Mouse (Mus musculus) embryonic facial prominence, embryonic 12.5 days (tissue): ENCODE results near the gene Dop1b. TPM values are rescaled to one million over a fixed set of nuclear protein-coding genes. Genes with fewer than 3 reads are reported as not detected.
"Not testable (repeated sequence)": the region's sequence is repeated elsewhere in the genome, so short reads cannot be mapped to it uniquely, and the experiment has no call there.

Experiments used
- ATAC-seq: fragments of 200-750 bp; cut with Nextera tagmentation; 2 replicates; pipeline ENCODE4 v1.8.0; 2017; ENCODE audit not compliant: insufficient number of reproducible peaks, insufficient read depth, low FRiP score, low TSS enrichment
- H3K27ac ChIP-seq: fragments of 300-500 bp; sonication (generic); 2 replicates; pipeline ENCODE4 v1.5.1; 2016; ENCODE audit warnings: mild to moderate bottlenecking
- H3K27me3 ChIP-seq: fragments of 300-500 bp; sonication (generic); 2 replicates; pipeline ENCODE4 v1.6.1; 2016; ENCODE audit warnings: mild to moderate bottlenecking, moderate library complexity
- H3K36me3 ChIP-seq: fragments of 300-500 bp; sonication (generic); 2 replicates; pipeline ENCODE4 v1.6.1; 2016; ENCODE audit warnings: mild to moderate bottlenecking
- H3K4me1 ChIP-seq: fragments of 300-500 bp; sonication (generic); 2 replicates; pipeline ENCODE4 v1.6.1; 2016
- H3K4me2 ChIP-seq: fragments of 300-500 bp; sonication (generic); replicated peaks from 2 replicates; pipeline ENCODE4 v1.6.1; 2016; ENCODE audit warnings: mild to moderate bottlenecking, moderate library complexity
- H3K4me3 ChIP-seq: fragments of 300-500 bp; sonication (generic); 2 replicates; pipeline ENCODE4 v1.5.1; 2016; ENCODE audit warnings: mild to moderate bottlenecking
- H3K9ac ChIP-seq: fragments of 300-500 bp; sonication (generic); 2 replicates; pipeline ENCODE4 v1.6.1; 2016; ENCODE audit warnings: mild to moderate bottlenecking, moderate library complexity
- H3K9me3 ChIP-seq: fragments of 300-500 bp; sonication (generic); 2 replicates; pipeline ENCODE4 v1.6.1; 2016; ENCODE audit warnings: mild to moderate bottlenecking, moderate library complexity
- WGBS: fragments of 180-500 bp; shearing (Covaris S2); methylation state at CpG from one replicate; pipeline ENCODE4 v1.1.7; 2016; 5-methylcytosine and 5-hydroxymethylcytosine counted together
- polyA plus RNA-seq: library from polyadenylated mRNA; unstranded; fragments of >200 nt; fragmentation: Nextera tagmentation; extraction: Ambion mirVana; gene quantifications from 2 replicates; pipeline ENCODE4 v1.2.1, GENCODE M21; 2016

Dop1b gene
- polyA plus RNA-seq, 1 experiment from 2014 or later: 11.9 TPM

DNA sequence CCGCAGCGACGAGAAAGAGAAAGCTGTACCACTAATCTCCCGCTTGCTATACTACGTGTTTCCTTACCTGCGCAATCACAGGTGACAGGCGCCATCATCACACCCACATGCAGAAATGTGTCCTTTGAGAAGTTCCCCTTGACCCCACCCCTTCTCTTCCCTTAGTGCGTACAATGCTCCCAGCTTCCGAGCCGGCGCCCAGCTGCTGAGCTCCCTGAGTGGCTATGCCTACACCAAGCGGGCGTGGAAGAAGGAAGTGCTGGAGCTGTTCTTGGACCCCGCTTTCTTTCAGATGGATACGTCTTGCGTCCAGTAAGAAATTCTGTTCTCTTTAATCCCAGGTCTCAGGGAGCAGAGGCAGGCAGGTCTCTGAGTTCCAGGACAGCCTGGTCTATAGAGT, 88.2 kb downstream of the Dop1b start:
- no peak for ATAC-seq
- Histone ChIP-seq H3K4me3 (no peak overlapping the region), H3K27me3 (no peaks in the 10 kb centered on the region), H3K9ac (no peak overlapping the region), H3K4me1 (peaks cover 4% of the 10 kb centered on the region; the same call in 1 of the 2 replicates), H3K27ac (no peak overlapping the region), H3K36me3 (no peaks in the 10 kb centered on the region), H3K4me2 (no peak overlapping the region), H3K9me3 (no peaks in the 10 kb centered on the region)
- WGBS: 91% methylated on average over 16 of the region's 16 CpGs

DNA sequence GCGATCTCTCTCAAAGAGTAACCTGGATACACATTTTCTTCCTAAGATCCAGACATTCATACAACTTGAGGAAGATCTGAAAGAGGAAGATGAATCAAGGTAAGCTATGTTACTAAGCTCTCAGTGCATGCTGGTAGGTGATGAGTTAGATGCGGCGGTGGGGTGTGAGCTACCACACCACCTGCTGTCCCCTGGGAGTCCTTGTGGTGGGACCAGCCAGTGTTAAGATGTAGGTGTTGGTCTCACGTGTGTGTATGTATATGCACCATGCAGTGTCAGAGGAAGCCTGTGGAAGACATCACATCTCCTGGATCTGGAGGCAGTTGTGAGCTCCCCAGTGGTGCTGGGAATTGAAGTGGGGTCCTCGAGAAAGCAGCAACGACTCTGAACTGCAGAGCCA, 95.5 kb downstream of the Dop1b start:
- Histone ChIP-seq H3K36me3 (peaks cover 10% of the 10 kb centered on the region), H3K4me3 (no peak overlapping the region), H3K4me1 (peaks cover 33% of the 10 kb centered on the region), H3K9ac (no peak overlapping the region), H3K4me2 (no peak overlapping the region), H3K9me3 (peaks cover 7% of the 10 kb centered on the region), H3K27me3 (no peaks in the 10 kb centered on the region), H3K27ac (no peak overlapping the region)
- ATAC-seq: no peak
- 92% methylated on average over 6 of the region's 6 CpGs for WGBS

DNA sequence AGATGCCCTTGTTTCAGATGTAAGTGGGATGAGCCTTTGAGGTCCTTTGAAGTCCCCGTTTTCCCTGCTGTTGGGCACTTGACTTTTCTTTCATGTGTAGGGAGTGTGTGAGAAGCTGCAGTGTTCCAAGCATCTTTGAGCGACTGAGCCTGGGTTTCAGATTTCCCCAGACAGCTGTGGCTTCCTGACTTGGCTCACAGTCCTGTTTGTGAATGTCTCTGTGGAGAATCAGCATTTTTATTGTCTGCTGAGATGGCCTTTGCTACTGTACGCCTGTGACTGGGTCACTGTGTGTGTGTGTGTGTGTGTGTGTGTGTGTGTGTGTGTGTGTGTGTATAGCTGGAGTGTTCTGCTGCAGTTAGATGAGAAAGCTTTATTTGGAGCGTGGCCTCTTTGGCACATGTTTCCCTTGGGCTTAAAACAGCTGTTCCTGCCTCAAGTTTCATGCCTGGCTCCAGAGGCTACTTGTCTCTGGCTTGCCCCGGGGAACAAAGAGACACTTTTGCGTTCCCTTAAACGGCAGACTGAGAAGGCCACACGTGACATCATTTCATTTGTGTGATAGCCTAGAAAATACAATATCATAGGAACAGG, 96.4 kb downstream of the Dop1b start:
- Histone ChIP-seq H3K9me3 (peaks cover 9% of the 10 kb centered on the region), H3K36me3 (peaks cover 14% of the 10 kb centered on the region), H3K27me3 (no peaks in the 10 kb centered on the region), H3K4me3 (no peak overlapping the region), H3K9ac (no peak overlapping the region), H3K27ac (peak overlapping the region; percentile 77), H3K4me1 (peaks cover 33% of the 10 kb centered on the region), H3K4me2 (0 out of 2 replicates have a peak overlapping the region, but pooled peaks have one; percentile 7)
- peak; percentile 24 for ATAC-seq
- WGBS: 9% methylated on average over 8 of the region's 8 CpGs

GRCm38 (mm10) chr16:93815856-93816736, 104.4 kb downstream of the Dop1b start:
- peaks cover 6% of the 10 kb centered on the region; the same call in 1 of the 2 replicates for H3K4me1 ChIP-seq
- no peaks in the 10 kb centered on the region; the same call in 1 of the 2 replicates for H3K27me3 ChIP-seq
- WGBS: 63% methylated on average over 20 of the region's 20 CpGs
- peaks cover 9% of the 10 kb centered on the region for H3K9me3 ChIP-seq
- ATAC-seq: no peak
- H3K27ac ChIP-seq: peak overlapping the region; percentile 41; the same call in 1 of the 2 replicates
- H3K4me3 ChIP-seq: no peak overlapping the region
- H3K9ac ChIP-seq: no peak overlapping the region
- H3K36me3 ChIP-seq: peaks cover 13% of the 10 kb centered on the region
- H3K4me2 ChIP-seq: no peak overlapping the region

DNA sequence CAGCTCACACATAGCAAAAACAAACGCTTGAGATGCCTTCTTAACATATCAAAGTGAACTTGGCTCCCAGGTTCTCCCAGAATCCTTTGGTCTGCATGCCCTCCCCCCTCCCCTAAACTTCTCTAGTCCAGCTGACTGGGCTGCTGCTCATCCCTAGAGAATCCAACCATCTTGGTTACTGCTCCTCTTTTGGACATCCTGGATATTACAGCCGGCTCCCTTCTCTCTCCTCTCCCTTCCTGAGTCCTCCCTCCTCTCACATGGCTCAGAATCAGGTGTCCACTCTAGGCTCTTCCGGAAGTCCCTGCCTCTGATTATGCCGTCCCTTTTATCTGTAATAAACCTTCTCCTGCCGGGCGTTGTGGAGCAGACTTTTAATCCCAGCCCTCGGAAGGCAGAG, 105.2 kb downstream of the Dop1b start:
- H3K4me2 ChIP-seq: no peak overlapping the region
- H3K4me1 ChIP-seq: peaks cover 6% of the 10 kb centered on the region; the same call in 1 of the 2 replicates
- H3K9me3 ChIP-seq: peaks cover 4% of the 10 kb centered on the region
- no peak for ATAC-seq
- peaks cover 6% of the 10 kb centered on the region; the same call in 1 of the 2 replicates for H3K36me3 ChIP-seq
- no peak overlapping the region for H3K9ac ChIP-seq
- WGBS: 80% methylated on average over 7 of the region's 7 CpGs
- H3K27me3 ChIP-seq: no peaks in the 10 kb centered on the region; the same call in 1 of the 2 replicates
- H3K4me3 ChIP-seq: no peak overlapping the region
- H3K27ac ChIP-seq: no peak overlapping the region

GRCm38 (mm10) chr16:93817371-93817770, 105.7 kb downstream of the Dop1b start:
- H3K4me2 ChIP-seq: no peak overlapping the region
- WGBS: 85% methylated on average over 5 of the region's 5 CpGs

GRCm38 (mm10) chr16:93818691-93819324, 107.1 kb downstream of the Dop1b start:
- Histone ChIP-seq H3K4me2 (no peak overlapping the region), H3K9ac (no peak overlapping the region), H3K36me3 (no peaks in the 10 kb centered on the region), H3K27me3 (no peaks in the 10 kb centered on the region; the same call in 1 of the 2 replicates), H3K27ac (no peak overlapping the region), H3K9me3 (no peaks in the 10 kb centered on the region; the same call in 1 of the 2 replicates), H3K4me1 (peaks cover 6% of the 10 kb centered on the region; the same call in 1 of the 2 replicates), H3K4me3 (no peak overlapping the region)
- WGBS: 61% methylated on average over 12 of the region's 12 CpGs
- no peak for ATAC-seq

More at GRCm38 (mm10) chr16:93817371-93817770, 105.7 kb downstream of the Dop1b start:
- Histone ChIP-seq H3K9me3 (no peaks in the 10 kb centered on the region; the same call in 1 of the 2 replicates), H3K27ac (no peak overlapping the region), H3K27me3 (no peaks in the 10 kb centered on the region; the same call in 1 of the 2 replicates), H3K4me1 (peaks cover 6% of the 10 kb centered on the region; the same call in 1 of the 2 replicates), H3K9ac (no peak overlapping the region), H3K4me3 (no peak overlapping the region), H3K36me3 (peaks cover 2% of the 10 kb centered on the region; the same call in 1 of the 2 replicates)
- no peak for ATAC-seq

DNA sequence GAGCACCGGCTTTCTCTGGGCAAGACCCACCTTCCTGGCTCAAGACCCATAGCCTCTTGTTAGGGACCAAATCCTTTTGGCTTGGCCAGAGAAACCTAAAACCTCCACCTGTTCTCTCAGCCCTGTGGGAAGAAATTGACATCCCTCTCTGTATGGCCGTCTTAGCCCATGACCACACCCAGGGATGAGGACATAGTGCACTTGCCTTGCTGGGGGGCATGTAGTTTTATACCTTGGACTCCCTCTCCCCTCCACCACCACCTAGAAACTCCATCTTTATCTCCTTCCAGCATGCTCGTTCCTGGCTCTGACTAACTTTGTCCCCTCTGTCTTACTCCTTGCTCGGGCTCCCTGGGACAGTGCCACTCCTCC, 107.6 kb downstream of the Dop1b start:
- Histone ChIP-seq H3K9me3 (no peaks in the 10 kb centered on the region; the same call in 1 of the 2 replicates), H3K4me1 (peaks cover 6% of the 10 kb centered on the region; the same call in 1 of the 2 replicates), H3K4me2 (no peak overlapping the region), H3K27ac (no peak overlapping the region), H3K36me3 (no peaks in the 10 kb centered on the region), H3K4me3 (no peak overlapping the region), H3K9ac (no peak overlapping the region), H3K27me3 (no peaks in the 10 kb centered on the region; the same call in 1 of the 2 replicates)
- 73% methylated on average over 4 of the region's 4 CpGs for WGBS
- ATAC-seq: no peak

DNA sequence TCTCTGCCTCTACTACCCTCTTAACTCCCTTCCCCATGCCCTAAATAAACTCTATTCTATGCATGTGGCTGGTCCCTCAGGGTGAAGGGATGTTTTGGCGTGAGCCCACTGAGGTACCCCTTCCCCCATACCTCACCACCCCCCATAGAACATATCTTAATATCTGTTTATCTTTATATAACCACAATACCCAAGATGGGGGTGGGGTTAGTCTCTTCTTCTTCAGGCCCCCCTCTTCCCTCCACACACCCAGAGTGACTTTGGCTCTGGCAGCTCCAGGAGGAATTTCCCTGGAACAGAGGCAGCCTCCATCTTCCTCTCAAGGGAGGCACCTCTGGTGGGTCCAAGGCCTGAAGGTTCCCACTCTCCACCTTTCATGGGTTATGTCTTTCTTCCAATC, 108.3 kb downstream of the Dop1b start:
- Histone ChIP-seq H3K9me3 (no peaks in the 10 kb centered on the region; the same call in 1 of the 2 replicates), H3K27ac (no peak overlapping the region), H3K4me3 (no peak overlapping the region), H3K4me2 (no peak overlapping the region), H3K27me3 (no peaks in the 10 kb centered on the region; the same call in 1 of the 2 replicates), H3K36me3 (no peaks in the 10 kb centered on the region), H3K4me1 (peaks cover 6% of the 10 kb centered on the region; the same call in 1 of the 2 replicates), H3K9ac (no peak overlapping the region)
- no peak for ATAC-seq
- 90% methylated on average over 1 of the region's 1 CpGs for WGBS

- Histone ChIP-seq H3K4me3 (no peak overlapping the region), H3K4me1 (no peaks in the 10 kb centered on the region), H3K4me2 (no peak overlapping the region), H3K9ac (no peak overlapping the region), H3K9me3 (no peaks in the 10 kb centered on the region; the same call in 1 of the 2 replicates), H3K36me3 (no peaks in the 10 kb centered on the region), H3K27me3 (no peaks in the 10 kb centered on the region; the same call in 1 of the 2 replicates), H3K27ac (no peak overlapping the region)
- no peak for ATAC-seq
- WGBS: 91% methylated on average over 3 of the region's 3 CpGs
These were observed 110.0 kb downstream of the Dop1b start for GRCm38 (mm10) chr16:93821706-93822105.

- ATAC-seq, H3K36me3 ChIP-seq, H3K27me3 ChIP-seq, H3K4me1 ChIP-seq, H3K9me3 ChIP-seq, H3K4me2 ChIP-seq, H3K9ac ChIP-seq, H3K27ac ChIP-seq, H3K4me3 ChIP-seq: not testable (repeated sequence)
- WGBS: 90% methylated on average over 5 of the region's 8 CpGs
These were observed 110.9 kb downstream of the Dop1b start for GRCm38 (mm10) chr16:93822433-93823225.
